Mouse (Mus musculus) heart, adult 2 months (tissue): ENCODE data around the gene Polr3gl.

Source experiments
- CTCF ChIP-seq: fragments of 200-600 bp; IDR thresholded peaks from 2 replicates; pipeline ENCODE4 v1.8.1; 2022; ENCODE audit warnings: antibody characterized with exemption, mild to moderate bottlenecking, moderate library complexity
- EP300 ChIP-seq: fragments of 200-500 bp; IDR thresholded peaks from 2 replicates; pipeline ENCODE4 v1.6.1; 2011; ENCODE audit warnings: low read depth, low read length, control low read depth; ENCODE audit not compliant: insufficient read depth
- POLR2A ChIP-seq: fragments of 200-500 bp; IDR thresholded peaks from 2 replicates; pipeline ENCODE4 v1.6.1; 2011; ENCODE audit warnings: mild to moderate bottlenecking, low read depth, low read length, control low read depth; ENCODE audit not compliant: insufficient read depth

- TF ChIP-seq CTCF (no peak), POLR2A (no peak), EP300 (no peak)
These were observed 607 bp downstream of the Polr3gl start for GRCm38 (mm10) chr3:96593374-96593773.
